Mouse (Mus musculus) megakaryocyte, embryonic 14.5 days (primary cell): Measurements from ENCODE around the gene Nfkbiz. TPM values are rescaled to one million over a fixed set of nuclear protein-coding genes. Genes with fewer than 3 reads are reported as not detected.
"Not testable (repeated sequence)": the region's sequence is repeated elsewhere in the genome, so short reads cannot be mapped to it uniquely, and the experiment has no call there.

ENCODE experiments used
- H3K27me3 ChIP-seq: replicated peaks from 2 replicates; pipeline ENCODE3; 2012; ENCODE audit warnings: inconsistent platforms
- H3K36me3 ChIP-seq: replicated peaks from 2 replicates; pipeline ENCODE3; 2012; ENCODE audit warnings: low read length, inconsistent platforms, mixed read lengths
- H3K4me1 ChIP-seq: 2 replicates; pipeline ENCODE4 v1.6.1; 2012; ENCODE audit warnings: inconsistent platforms
- H3K4me3 ChIP-seq: replicated peaks from 2 replicates; pipeline ENCODE3; 2012; ENCODE audit warnings: moderate library complexity, mild to moderate bottlenecking, inconsistent platforms
- H3K9me3 ChIP-seq: 2 replicates; pipeline ENCODE4 v1.6.1; 2012; ENCODE audit warnings: inconsistent platforms
- FLI1 ChIP-seq: IDR thresholded peaks from 2 replicates; pipeline ENCODE4 v1.6.1; 2012; ENCODE audit warnings: low read length, inconsistent platforms, mixed read lengths
- GATA1 ChIP-seq: IDR thresholded peaks from 3 replicates; pipeline ENCODE4 v1.6.1; 2012; ENCODE audit warnings: mixed read lengths, low read length, inconsistent platforms, borderline replicate concordance
- polyA plus RNA-seq: library from polyadenylated mRNA; stranded (reverse); fragments of >175 nt; gene quantifications from 2 replicates; pipeline ENCODE4 v1.2.3, GENCODE M21; 2012; ENCODE audit warnings: low replicate concordance; ENCODE audit not compliant: insufficient read depth

The Nfkbiz gene
- polyA plus RNA-seq, 1 experiment: 3.4 TPM

- H3K36me3 ChIP-seq: peaks cover 27% of the 10 kb centered on the region
- no peaks in the 10 kb centered on the region for H3K27me3 ChIP-seq
- H3K9me3 ChIP-seq: peaks cover 6% of the 10 kb centered on the region
- no peak overlapping the region for H3K4me3 ChIP-seq
- peaks cover 18% of the 10 kb centered on the region for H3K4me1 ChIP-seq
- TF ChIP-seq FLI1 (no peak), GATA1 (no peak)
These were observed 14.4 kb upstream of the Nfkbiz start for GRCm38 (mm10) chr16:55852943-55853727.

- Histone ChIP-seq H3K4me3 (no peak overlapping the region), H3K4me1 (peaks cover 18% of the 10 kb centered on the region), H3K36me3 (peaks cover 25% of the 10 kb centered on the region), H3K27me3 (no peaks in the 10 kb centered on the region), H3K9me3 (peaks cover 6% of the 10 kb centered on the region)
- no peak for TF ChIP-seq GATA1
- no peak for TF ChIP-seq FLI1
These were observed 13.8 kb upstream of the Nfkbiz start for GRCm38 (mm10) chr16:55852515-55852914.

- no peaks in the 10 kb centered on the region for H3K27me3 ChIP-seq
- TF ChIP-seq FLI1 (no peak), GATA1 (no peak)
- H3K9me3 ChIP-seq: no peaks in the 10 kb centered on the region
- H3K4me1 ChIP-seq: peaks cover 18% of the 10 kb centered on the region
- H3K36me3 ChIP-seq: peaks cover 21% of the 10 kb centered on the region
- H3K4me3 ChIP-seq: no peak overlapping the region
These were observed 11.8 kb upstream of the Nfkbiz start for GRCm38 (mm10) chr16:55850485-55850884.

GRCm38 (mm10) chr16:55847679-55848078 lies 9.0 kb upstream of the Nfkbiz start:
- Histone ChIP-seq H3K27me3 (no peaks in the 10 kb centered on the region), H3K36me3 (peaks cover 42% of the 10 kb centered on the region), H3K4me3 (no peak overlapping the region), H3K4me1 (peaks cover 12% of the 10 kb centered on the region), H3K9me3 (peaks cover 4% of the 10 kb centered on the region)
- TF ChIP-seq GATA1 (no peak), FLI1 (no peak)

GRCm38 (mm10) chr16:55844847-55845246 lies 6.1 kb upstream of the Nfkbiz start:
- H3K4me3 ChIP-seq: no peak overlapping the region
- peaks cover 4% of the 10 kb centered on the region for H3K9me3 ChIP-seq
- peaks cover 3% of the 10 kb centered on the region; the same call in 1 of the 2 replicates for H3K4me1 ChIP-seq
- TF ChIP-seq GATA1: no peak
- TF ChIP-seq FLI1: no peak
- H3K36me3 ChIP-seq: peaks cover 42% of the 10 kb centered on the region
- no peaks in the 10 kb centered on the region for H3K27me3 ChIP-seq

- Histone ChIP-seq H3K9me3 (peaks cover 4% of the 10 kb centered on the region), H3K36me3 (peaks cover 36% of the 10 kb centered on the region)
These were observed 5.2 kb upstream of the Nfkbiz start for GRCm38 (mm10) chr16:55843919-55844318.

DNA sequence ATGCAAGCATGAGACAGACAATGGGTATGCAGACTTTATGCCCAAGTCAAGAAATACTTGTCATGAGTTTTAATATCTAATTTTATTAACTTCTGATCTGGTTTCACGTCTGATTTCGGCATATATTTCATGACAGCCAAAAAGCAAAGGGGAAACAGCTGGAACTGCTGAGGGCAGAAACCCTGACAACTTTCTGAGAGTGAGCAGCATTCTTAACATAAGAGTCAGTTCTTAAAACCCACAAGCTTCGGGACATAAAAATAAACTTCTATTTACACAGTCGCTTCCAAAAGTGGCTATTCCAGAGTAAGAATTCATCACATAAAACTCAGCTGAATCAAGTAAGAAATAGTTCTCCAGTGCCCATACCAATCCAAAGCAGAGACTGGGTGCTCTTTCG lies 4.4 kb upstream of the Nfkbiz start:
- TF ChIP-seq FLI1 (no peak), GATA1 (no peak)
- Histone ChIP-seq H3K9me3 (peaks cover 4% of the 10 kb centered on the region), H3K36me3 (peaks cover 33% of the 10 kb centered on the region), H3K4me1 (peaks cover 7% of the 10 kb centered on the region; the same call in 1 of the 2 replicates), H3K4me3 (no peak overlapping the region), H3K27me3 (no peaks in the 10 kb centered on the region)

More at GRCm38 (mm10) chr16:55843919-55844318, 5.2 kb upstream of the Nfkbiz start:
- no peaks in the 10 kb centered on the region for H3K27me3 ChIP-seq
- TF ChIP-seq GATA1 (no peak), FLI1 (no peak)
- no peak overlapping the region for H3K4me3 ChIP-seq
- H3K4me1 ChIP-seq: peaks cover 3% of the 10 kb centered on the region; the same call in 1 of the 2 replicates

- H3K9me3 ChIP-seq: peaks cover 4% of the 10 kb centered on the region
These were observed 2.8 kb upstream of the Nfkbiz start for GRCm38 (mm10) chr16:55841506-55841905.

DNA sequence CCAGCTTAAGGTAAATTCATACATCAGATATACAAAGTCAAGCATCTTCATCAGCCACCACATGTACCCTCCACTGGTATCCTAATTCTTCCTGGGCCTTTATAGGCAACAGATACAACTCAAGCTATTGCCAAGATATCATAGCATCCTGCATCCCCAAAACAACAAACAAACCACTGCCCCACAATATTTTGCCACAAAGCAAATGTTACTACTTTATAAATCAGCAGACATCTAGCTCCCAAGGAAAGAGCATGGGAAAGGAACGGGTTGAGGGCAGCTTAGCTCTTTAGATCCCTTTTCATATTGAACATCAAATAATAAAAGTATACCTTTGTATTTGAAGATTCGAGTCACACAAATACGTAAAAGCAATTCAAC lies 580 bp downstream of the Nfkbiz start:
- no peaks in the 10 kb centered on the region for H3K27me3 ChIP-seq
- peak overlapping the region; percentile 95 for H3K4me3 ChIP-seq
- no peaks in the 10 kb centered on the region for H3K9me3 ChIP-seq
- peaks cover 36% of the 10 kb centered on the region for H3K4me1 ChIP-seq
- peaks cover 20% of the 10 kb centered on the region for H3K36me3 ChIP-seq
- TF ChIP-seq FLI1: no peak
- TF ChIP-seq GATA1: no peak

More at GRCm38 (mm10) chr16:55841506-55841905, 2.8 kb upstream of the Nfkbiz start:
- Histone ChIP-seq H3K4me3 (no peak overlapping the region), H3K27me3 (no peaks in the 10 kb centered on the region), H3K4me1 (peaks cover 20% of the 10 kb centered on the region), H3K36me3 (peaks cover 24% of the 10 kb centered on the region)
- TF ChIP-seq FLI1 (no peak), GATA1 (no peak)

DNA sequence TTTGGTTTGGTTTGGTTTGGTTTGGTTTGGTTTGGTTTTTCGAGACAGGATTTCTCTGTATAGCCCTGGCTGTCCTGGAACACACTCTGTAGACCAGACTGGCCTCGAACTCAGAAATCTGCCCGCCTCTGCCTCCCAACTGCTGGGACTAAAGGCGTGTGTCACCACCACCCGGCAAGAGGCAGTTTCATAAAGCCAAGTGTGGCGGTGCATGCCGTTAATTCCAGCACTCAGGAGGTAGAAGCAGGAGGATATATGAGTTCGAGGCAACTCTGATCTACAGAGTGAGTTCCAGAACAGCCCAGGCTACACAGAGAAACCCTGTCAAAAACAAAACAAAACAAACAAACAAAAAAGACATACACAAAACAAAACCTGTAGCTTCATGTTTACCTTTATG lies 1.0 kb downstream of the Nfkbiz start:
- H3K4me1 ChIP-seq: peaks cover 36% of the 10 kb centered on the region
- H3K36me3 ChIP-seq: peaks cover 17% of the 10 kb centered on the region
- H3K27me3 ChIP-seq, H3K9me3 ChIP-seq: not testable (repeated sequence)
- peak overlapping the region; percentile 95 for H3K4me3 ChIP-seq
